Mouse (Mus musculus): ENCODE measurements around the gene Gtf2f1. TPM values are rescaled to one million over a fixed set of nuclear protein-coding genes. Genes with fewer than 3 reads are reported as not detected.

Gtf2f1 gene
- 70.4 and 72.9 TPM in 2 replicates for polyA plus RNA-seq (2021; fragmentation: Nextera tagmentation)
- long read RNA-seq, experiment 1, transcript Gtf2f1-201 (13 exons, 1,717 nt) = major isoform, 82 of 128 reads
- long read RNA-seq, experiment 1, partial matches to known transcripts = 29 of 128 reads
- long read RNA-seq, experiment 1, other reads (novel, unspliced or antisense) = 17 of 128 reads
- long read RNA-seq, experiment 2, transcript Gtf2f1-201 (13 exons, 1,717 nt) = major isoform, 341 of 411 reads
- long read RNA-seq, experiment 2, partial matches to known transcripts = 12 of 411 reads
- long read RNA-seq, experiment 2, other reads (novel, unspliced or antisense) = 58 of 411 reads

GRCm38 (mm10) chr17:57011236-57012141, at the start of gene Gtf2f1, which contains the start of gene Gm17949:
Gene Gtf2f1, minus strand, starts transcription at chr17:57011288.
Gene Gm17949, plus strand, starts transcription at chr17:57011469.

GRCm38 (mm10) chr17:57059486-57059977, 48.4 kb upstream of the Gtf2f1 start, which contains the start of gene Slc25a23:
Gene Slc25a23, minus strand, starts transcription at chr17:57059863.

GRCm38 (mm10) chr17:57058891-57059485, 47.9 kb upstream of the Gtf2f1 start, which contains the start of gene Crb3:
Gene Crb3, plus strand, starts transcription at chr17:57059105.

GRCm38 (mm10) chr17:57041554-57041953, 30.5 kb upstream of the Gtf2f1 start, which contains the start of gene Slc25a41:
Gene Slc25a41, minus strand, starts transcription at chr17:57041654.

GRCm38 (mm10) chr17:57030931-57031660, 20.0 kb upstream of the Gtf2f1 start, which contains the start of gene Khsrp:
Gene Khsrp, minus strand, starts transcription at chr17:57031522.

GRCm38 (mm10) chr17:56999968-57000609, 11.0 kb downstream of the Gtf2f1 start, which contains the start of gene Pspn:
Gene Pspn, minus strand, starts transcription at chr17:57000018.

GRCm38 (mm10) chr17:56997029-56997667, 13.9 kb downstream of the Gtf2f1 start, which contains the start of gene Alkbh7:
Gene Alkbh7, plus strand, starts transcription at chr17:56997339.

GRCm38 (mm10) chr17:56990115-56990746, 20.9 kb downstream of the Gtf2f1 start, which contains the start of gene Clpp:
Gene Clpp, plus strand, starts transcription at chr17:56990305.

GRCm38 (mm10) chr17:56982013-56982412, 29.1 kb downstream of the Gtf2f1 start, which contains the start of gene Acer1:
Gene Acer1, minus strand, starts transcription at chr17:56982126.

Other genes starting within 250 kb of the Gtf2f1 start
- 22.2 and 22.6 TPM in 2 replicates for gene Dus3l, start 246.5 kb downstream of the Gtf2f1 start, polyA plus RNA-seq (2021; fragmentation: Nextera tagmentation)
- gene Prr22, start 241.0 kb downstream of the Gtf2f1 start, polyA plus RNA-seq (2021; fragmentation: Nextera tagmentation) = 0.14 TPM in 1 of 2 replicates, not detected in the other
- 1.8 and 2.1 TPM in 2 replicates for gene Rfx2, start 180.3 kb downstream of the Gtf2f1 start, polyA plus RNA-seq (2021; fragmentation: Nextera tagmentation)
- not detected in 2 replicates for gene Acsbg2, start 136.8 kb downstream of the Gtf2f1 start, polyA plus RNA-seq (2021; fragmentation: Nextera tagmentation)
- 0.15 and 0.34 TPM in 2 replicates for gene 1700061G19Rik, start 135.8 kb downstream of the Gtf2f1 start, polyA plus RNA-seq (2021; fragmentation: Nextera tagmentation)
- 7.0 and 7.7 TPM in 2 replicates for gene Mllt1, start 75.9 kb downstream of the Gtf2f1 start, polyA plus RNA-seq (2021; fragmentation: Nextera tagmentation)
- not detected in 2 replicates for gene Acer1, start 29.2 kb downstream of the Gtf2f1 start, polyA plus RNA-seq (2021; fragmentation: Nextera tagmentation)
- gene Clpp, start 21.0 kb downstream of the Gtf2f1 start, polyA plus RNA-seq (2021; fragmentation: Nextera tagmentation) = 228 and 229 TPM in 2 replicates
- gene Alkbh7, start 13.9 kb downstream of the Gtf2f1 start, polyA plus RNA-seq (2021; fragmentation: Nextera tagmentation) = 58.9 and 60.0 TPM in 2 replicates
- not detected in 2 replicates for gene Pspn, start 11.3 kb downstream of the Gtf2f1 start, polyA plus RNA-seq (2021; fragmentation: Nextera tagmentation)
- 0.15 TPM in 1 of 2 replicates, not detected in the other for gene Gm17949, start 181 bp upstream of the Gtf2f1 start, polyA plus RNA-seq (2021; fragmentation: Nextera tagmentation)
- gene Khsrp, start 20.2 kb upstream of the Gtf2f1 start, polyA plus RNA-seq (2021; fragmentation: Nextera tagmentation) = 3.2 and 3.4 TPM in 2 replicates
- not detected in 2 replicates for gene Slc25a41, start 30.4 kb upstream of the Gtf2f1 start, polyA plus RNA-seq (2021; fragmentation: Nextera tagmentation)
- 1.5 and 8.4 TPM in 2 replicates for gene Crb3, start 47.8 kb upstream of the Gtf2f1 start, polyA plus RNA-seq (2021; fragmentation: Nextera tagmentation)
- 37.6 and 49.0 TPM in 2 replicates for gene Slc25a23, start 48.6 kb upstream of the Gtf2f1 start, polyA plus RNA-seq (2021; fragmentation: Nextera tagmentation)
- 0.68 and 1.0 TPM in 2 replicates for gene Dennd1c, start 67.2 kb upstream of the Gtf2f1 start, polyA plus RNA-seq (2021; fragmentation: Nextera tagmentation)
- gene Tubb4a, start 76.5 kb upstream of the Gtf2f1 start, polyA plus RNA-seq (2021; fragmentation: Nextera tagmentation) = 597 and 759 TPM in 2 replicates
- 0.63 and 1.1 TPM in 2 replicates for gene Tnfsf9, start 94.0 kb upstream of the Gtf2f1 start, polyA plus RNA-seq (2021; fragmentation: Nextera tagmentation)
- 0.46 and 0.78 TPM in 2 replicates for gene Cd70, start 138.5 kb upstream of the Gtf2f1 start, polyA plus RNA-seq (2021; fragmentation: Nextera tagmentation)
- not detected in 2 replicates for gene Tnfsf14, start 182.9 kb upstream of the Gtf2f1 start, polyA plus RNA-seq (2021; fragmentation: Nextera tagmentation)
- 0.72 and 1.1 TPM in 2 replicates for gene C3, start 216.8 kb upstream of the Gtf2f1 start, polyA plus RNA-seq (2021; fragmentation: Nextera tagmentation)
- gene Gpr108, start 237.2 kb upstream of the Gtf2f1 start, polyA plus RNA-seq (2021; fragmentation: Nextera tagmentation) = 22.7 and 26.0 TPM in 2 replicates
- 3.2 and 4.0 TPM in 2 replicates for gene Trip10, start 238.2 kb upstream of the Gtf2f1 start, polyA plus RNA-seq (2021; fragmentation: Nextera tagmentation)